Mouse (Mus musculus): ENCODE results near the gene Pmp22.
A peak's percentile ranks its signal among the peaks of the same experiment; 100 is the strongest.

Gene Pmp22

GRCm38 (mm10) chr11:63128784-63129183, at the start of gene Pmp22:
Gene Pmp22 (plus strand): TSS chr11:63128982.
- DNase-seq (ENCODE audit: low spot score) = no peak

- no peak for DNase-seq (ENCODE audit: low spot score)
Measured at GRCm38 (mm10) chr11:63084536-63084935, 44.2 kb upstream of the Pmp22 start.

GRCm38 (mm10) chr11:63088672-63089071, 40.1 kb upstream of the Pmp22 start:
- no peak for DNase-seq (ENCODE audit: low spot score)

GRCm38 (mm10) chr11:63090210-63090609, 38.6 kb upstream of the Pmp22 start:
- DNase-seq (ENCODE audit: low spot score) = no peak

GRCm38 (mm10) chr11:63090986-63091385, 37.8 kb upstream of the Pmp22 start:
- DNase-seq (ENCODE audit: low spot score) = no peak

- DNase-seq (ENCODE audit: low spot score) = no peak
Measured at GRCm38 (mm10) chr11:63092271-63092670, 36.5 kb upstream of the Pmp22 start.

GRCm38 (mm10) chr11:63093601-63094000, 35.2 kb upstream of the Pmp22 start:
- no peak for DNase-seq (ENCODE audit: low spot score)

- no peak for DNase-seq (ENCODE audit: low spot score)
Measured at GRCm38 (mm10) chr11:63094496-63094895, 34.3 kb upstream of the Pmp22 start.

- no peak for DNase-seq (ENCODE audit: low spot score)
Measured at GRCm38 (mm10) chr11:63098016-63098415, 30.8 kb upstream of the Pmp22 start.

GRCm38 (mm10) chr11:63099390-63099789, 29.4 kb upstream of the Pmp22 start:
- DNase-seq (ENCODE audit: low spot score) = no peak

- peak; percentile 12 for DNase-seq (ENCODE audit: low spot score)
Measured at GRCm38 (mm10) chr11:63103256-63103655, 25.5 kb upstream of the Pmp22 start.

- no peak for DNase-seq (ENCODE audit: low spot score)
Measured at GRCm38 (mm10) chr11:63104026-63104425, 24.8 kb upstream of the Pmp22 start.

GRCm38 (mm10) chr11:63109230-63109775, 19.5 kb upstream of the Pmp22 start:
- DNase-seq (ENCODE audit: low spot score) = no peak

GRCm38 (mm10) chr11:63110329-63110728, 18.5 kb upstream of the Pmp22 start:
- DNase-seq (ENCODE audit: low spot score) = no peak

- DNase-seq (ENCODE audit: low spot score) = no peak
Measured at GRCm38 (mm10) chr11:63114807-63115641, 13.8 kb upstream of the Pmp22 start.

GRCm38 (mm10) chr11:63116652-63117051, 12.1 kb upstream of the Pmp22 start:
- no peak for DNase-seq (ENCODE audit: low spot score)

- no peak for DNase-seq (ENCODE audit: low spot score)
Measured at GRCm38 (mm10) chr11:63117266-63117665, 11.5 kb upstream of the Pmp22 start.

- DNase-seq (ENCODE audit: low spot score) = no peak
Measured at GRCm38 (mm10) chr11:63119791-63120190, 9.0 kb upstream of the Pmp22 start.

GRCm38 (mm10) chr11:63122249-63122648, 6.5 kb upstream of the Pmp22 start:
- no peak for DNase-seq (ENCODE audit: low spot score)

- DNase-seq (ENCODE audit: low spot score) = no peak
Measured at GRCm38 (mm10) chr11:63122776-63123350, 5.9 kb upstream of the Pmp22 start.

GRCm38 (mm10) chr11:63124316-63124715, 4.5 kb upstream of the Pmp22 start:
- DNase-seq (ENCODE audit: low spot score) = no peak

GRCm38 (mm10) chr11:63125832-63126456, 2.8 kb upstream of the Pmp22 start:
- no peak for DNase-seq (ENCODE audit: low spot score)

GRCm38 (mm10) chr11:63126976-63127375, 1.8 kb upstream of the Pmp22 start:
- no peak for DNase-seq (ENCODE audit: low spot score)

Measured in layer of hippocampus, adult 9-10 months (tissue).